Mouse (Mus musculus) MEL (cell line): Measurements from ENCODE around the gene Rrad. TPM values are rescaled to one million over a fixed set of nuclear protein-coding genes. Genes with fewer than 3 reads are reported as not detected.

ENCODE experiments used
- DNase-seq: peaks from one replicate; pipeline ENCODE4 v3.0.0; 2011; ENCODE audit warnings: low read depth, low spot score
- H3K27ac ChIP-seq: 2 replicates; pipeline ENCODE4 v1.5.1; 2012; ENCODE audit warnings: low read depth, mild to moderate bottlenecking, control low read depth, low read length, moderate library complexity; ENCODE audit not compliant: control insufficient read depth
- H3K27me3 ChIP-seq, 2 experiments: fragments of 150-350 bp in 1 of 2; sonication (generic) in 1 of 2; 2 replicates each; pipeline ENCODE4 v1.6.1; 2012; ENCODE audit warnings: low read length in 2 of 2, mild to moderate bottlenecking in 2 of 2, improper control_type of control experiment in 1 of 2, moderate library complexity in 1 of 2; ENCODE audit not compliant: insufficient read depth in 2 of 2, control insufficient read depth in 1 of 2
- H3K36me3 ChIP-seq, 2 experiments: 2 replicates each; pipeline ENCODE4 v1.6.1; 2012 to 2014; ENCODE audit warnings: low read length in 2 of 2, improper control_type of control experiment in 1 of 2, inconsistent platforms in 1 of 2, mild to moderate bottlenecking in 1 of 2; ENCODE audit not compliant: insufficient read depth in 2 of 2, control insufficient read depth in 1 of 2
- H3K4me1 ChIP-seq, 2 experiments: fragments of 150-350 bp in 1 of 2; sonication (generic) in 1 of 2; 2 replicates each; pipeline ENCODE4 v1.6.1; 2012; ENCODE audit warnings: low read length in 2 of 2, improper control_type of control experiment in 1 of 2, mild to moderate bottlenecking in 1 of 2; ENCODE audit not compliant: insufficient read depth in 2 of 2, control insufficient read depth in 1 of 2
- H3K4me3 ChIP-seq, 2 experiments: fragments of 150-350 bp in 1 of 2; sonication (generic) in 1 of 2; 2 replicates each; pipeline ENCODE4 v1.5.1; 2012; ENCODE audit warnings: low read depth in 2 of 2, low read length in 2 of 2, mild to moderate bottlenecking in 2 of 2, moderate library complexity in 2 of 2, control low read depth in 1 of 2, improper control_type of control experiment in 1 of 2; ENCODE audit not compliant: control insufficient read depth in 1 of 2, insufficient read depth in 1 of 2
- H3K79me2 ChIP-seq: 2 replicates; pipeline ENCODE4 v1.6.1; 2012; ENCODE audit warnings: mild to moderate bottlenecking, low read length, moderate library complexity; ENCODE audit not compliant: control insufficient read depth, poor library complexity, insufficient read depth
- H3K9ac ChIP-seq: 2 replicates; pipeline ENCODE4 v1.6.1; 2012; ENCODE audit warnings: low read depth, mild to moderate bottlenecking, control low read depth, low read length, moderate library complexity; ENCODE audit not compliant: control insufficient read depth, poor library complexity, severe bottlenecking
- H3K9me3 ChIP-seq: fragments of 150-350 bp; sonication (generic); replicated peaks from 2 replicates; pipeline ENCODE4 v1.6.1; 2012; ENCODE audit warnings: mild to moderate bottlenecking, low read length, improper control_type of control experiment, moderate library complexity; ENCODE audit not compliant: insufficient read depth
- CTCF ChIP-seq, 3 experiments: IDR thresholded peaks in 2 of 3; conservative IDR thresholded peaks in 1 of 3; 2 replicates each; pipeline ENCODE4 v1.5.1; 2011 to 2012; ENCODE audit warnings: low read length in 3 of 3, low read depth in 2 of 3, mild to moderate bottlenecking in 2 of 3, improper control_type of control experiment in 1 of 3, inconsistent platforms in 1 of 3, mixed read lengths in 1 of 3, moderate library complexity in 1 of 3; ENCODE audit not compliant: control insufficient read depth in 1 of 3, insufficient read depth in 1 of 3, poor library complexity in 1 of 3, severe bottlenecking in 1 of 3
- ELF1 ChIP-seq: IDR thresholded peaks from 2 replicates; pipeline ENCODE4 v1.6.1; 2014; ENCODE audit warnings: low read depth, mild to moderate bottlenecking, inconsistent platforms, low read length, improper control_type of control experiment, moderate library complexity
- EP300 ChIP-seq, 2 experiments: IDR thresholded peaks; 2 replicates each; pipeline ENCODE4 v1.6.1; 2011; ENCODE audit warnings: improper control_type of control experiment in 2 of 2, low read length in 2 of 2, low read depth in 1 of 2, mild to moderate bottlenecking in 1 of 2
- GABPA ChIP-seq: IDR thresholded peaks from 2 replicates; pipeline ENCODE4 v1.6.1; 2012; ENCODE audit warnings: low read depth, mild to moderate bottlenecking, inconsistent platforms, low read length, improper control_type of control experiment, moderate library complexity
- GATA1 ChIP-seq: IDR thresholded peaks from 2 replicates; pipeline ENCODE4 v1.6.1; 2011; ENCODE audit warnings: low read depth, low read length, improper control_type of control experiment
- HCFC1 ChIP-seq: IDR thresholded peaks from 2 replicates; pipeline ENCODE4 v1.6.1; 2012; ENCODE audit warnings: low read depth, mild to moderate bottlenecking, inconsistent platforms, low read length, improper control_type of control experiment, moderate library complexity
- JUND ChIP-seq: IDR thresholded peaks from 2 replicates; pipeline ENCODE4 v1.6.1; 2011; ENCODE audit warnings: low read depth, mild to moderate bottlenecking, improper control_type of control experiment, low read length
- MAFK ChIP-seq: IDR thresholded peaks from 2 replicates; pipeline ENCODE4 v1.6.1; 2011; ENCODE audit warnings: low read depth, mild to moderate bottlenecking, low read length, improper control_type of control experiment, borderline replicate concordance
- MAX ChIP-seq: IDR thresholded peaks from 2 replicates; pipeline ENCODE4 v1.6.1; 2011; ENCODE audit warnings: low read length, improper control_type of control experiment
- MAZ ChIP-seq: IDR thresholded peaks from 2 replicates; pipeline ENCODE4 v1.6.1; 2012; ENCODE audit warnings: low read depth, mild to moderate bottlenecking, inconsistent platforms, low read length, improper control_type of control experiment
- MXI1 ChIP-seq: IDR thresholded peaks from 2 replicates; pipeline ENCODE4 v1.6.1; 2011; ENCODE audit warnings: mild to moderate bottlenecking, low read depth, low read length, improper control_type of control experiment
- MYB ChIP-seq: IDR thresholded peaks from 2 replicates; pipeline ENCODE4 v1.6.1; 2011; ENCODE audit warnings: mild to moderate bottlenecking, low read depth, low read length, improper control_type of control experiment
- MYC ChIP-seq: IDR thresholded peaks from 2 replicates; pipeline ENCODE4 v1.6.1; 2011; ENCODE audit warnings: low read depth, mild to moderate bottlenecking, low read length, improper control_type of control experiment, moderate library complexity
- NELFE ChIP-seq: IDR thresholded peaks from 2 replicates; pipeline ENCODE4 v1.6.1; 2011; ENCODE audit warnings: low read depth, low read length, improper control_type of control experiment
- NRF1 ChIP-seq: IDR thresholded peaks from 2 replicates; pipeline ENCODE4 v1.6.1; 2014; ENCODE audit warnings: low read depth, mild to moderate bottlenecking, inconsistent platforms, low read length, improper control_type of control experiment, moderate library complexity; ENCODE audit not compliant: poor library complexity, insufficient read depth, severe bottlenecking
- RCOR1 ChIP-seq: IDR thresholded peaks from 2 replicates; pipeline ENCODE4 v1.6.1; 2012; ENCODE audit warnings: low read depth, mild to moderate bottlenecking, inconsistent platforms, low read length, improper control_type of control experiment
- SIN3A ChIP-seq: IDR thresholded peaks from 2 replicates; pipeline ENCODE4 v1.6.1; 2012; ENCODE audit warnings: low read length, improper control_type of control experiment, inconsistent platforms
- TAL1 ChIP-seq: IDR thresholded peaks from 2 replicates; pipeline ENCODE4 v1.6.1; 2012; ENCODE audit warnings: mild to moderate bottlenecking, inconsistent platforms, low read length, moderate library complexity, mixed read lengths
- TBP ChIP-seq: IDR thresholded peaks from 2 replicates; pipeline ENCODE4 v1.8.0; 2011; ENCODE audit warnings: low read depth, low read length, improper control_type of control experiment
- USF1 ChIP-seq: IDR thresholded peaks from 2 replicates; pipeline ENCODE4 v1.6.1; 2014; ENCODE audit warnings: low read depth, mild to moderate bottlenecking, inconsistent platforms, low read length, improper control_type of control experiment, moderate library complexity
- ZC3H11A ChIP-seq: IDR thresholded peaks from 2 replicates; pipeline ENCODE4 v1.6.1; 2012; ENCODE audit warnings: low read depth, mild to moderate bottlenecking, inconsistent platforms, low read length, improper control_type of control experiment
- ZKSCAN1 ChIP-seq: IDR thresholded peaks from 2 replicates; pipeline ENCODE4 v1.6.1; 2012; ENCODE audit warnings: low read depth, mild to moderate bottlenecking, inconsistent platforms, low read length, improper control_type of control experiment, moderate library complexity
- polyA plus RNA-seq, 2 experiments: library from polyadenylated mRNA; stranded (reverse) in 1 of 2; unstranded in 1 of 2; fragments of >175 nt in 1 of 2; fragments of >200 nt in 1 of 2; gene quantifications; 2 replicates each; pipeline versions ENCODE4 v1.2.1 to v1.2.4; 2012; ENCODE audit warnings: low replicate concordance in 2 of 2, low read depth in 1 of 2; ENCODE audit not compliant: insufficient read length in 2 of 2, insufficient read depth in 1 of 2, missing spikeins in 1 of 2
- total RNA-seq: library from RNA; depleted of rRNA; stranded (reverse); fragments of 300-350 nt; gene quantifications from 2 replicates; pipeline ENCODE4 v1.2.3, GENCODE M21; 2012

The Rrad gene
- total and polyA plus RNA-seq, 3 experiments, result 8.9 to 9.4 TPM; not detected in 1

GRCm38 (mm10) chr8:104640241-104640640 is 9.1 kb upstream of the Rrad start:
- Histone ChIP-seq H3K36me3 (peaks cover 0 to 18% of the 10 kb centered on the region in 2 experiments; a peak in 2 of 4 replicates), H3K4me3 (peak overlapping the region; percentile 66 to 92; a peak in 2 of 4 replicates), H3K9me3 (no peaks in the 10 kb centered on the region), H3K27ac (no peak overlapping the region), H3K27me3 (no peaks in the 10 kb centered on the region), H3K4me1 (peaks cover 6 to 19% of the 10 kb centered on the region in 2 experiments), H3K79me2 (peaks cover 14% of the 10 kb centered on the region), H3K9ac (no peak overlapping the region)
- TF ChIP-seq USF1, result no peak
- no peak for TF ChIP-seq NRF1
- no peak for TF ChIP-seq MYC
- no peak for TF ChIP-seq RCOR1
- TF ChIP-seq MYB, result no peak
- no peak for DNase-seq

- H3K79me2 ChIP-seq, result peaks cover 14% of the 10 kb centered on the region
- H3K36me3 ChIP-seq, result peaks cover 0 to 18% of the 10 kb centered on the region in 2 experiments; a peak in 2 of 4 replicates
Observed at GRCm38 (mm10) chr8:104638010-104638409, 6.9 kb upstream of the Rrad start.

GRCm38 (mm10) chr8:104635004-104635710 is 4.0 kb upstream of the Rrad start:
- Histone ChIP-seq H3K4me3 (no peak overlapping the region), H3K27me3 (no peaks in the 10 kb centered on the region), H3K4me1 (peaks cover 8 to 12% of the 10 kb centered on the region in 2 experiments), H3K79me2 (no peaks in the 10 kb centered on the region), H3K9ac (no peak overlapping the region), H3K36me3 (peaks cover 0 to 21% of the 10 kb centered on the region in 2 experiments; a peak in 2 of 4 replicates), H3K27ac (no peak overlapping the region), H3K9me3 (no peaks in the 10 kb centered on the region)
- no peak for DNase-seq
- no peak for TF ChIP-seq HCFC1
- TF ChIP-seq MXI1, result no peak
- no peak for TF ChIP-seq GATA1
- TF ChIP-seq TBP, result no peak
- no peak for TF ChIP-seq JUND
- no peak for TF ChIP-seq ZKSCAN1
- TF ChIP-seq MAZ, result no peak
- TF ChIP-seq CTCF (IDR thresholded peaks at IDR 0.05 in 2 of 3, conservative IDR thresholded peaks at IDR 0.05 in 1 of 3; ENCODE audit: control insufficient read depth in 1 of 3, insufficient read depth in 1 of 3, low read depth in 2 of 3, low read length in 3 of 3, poor library complexity in 1 of 3, severe bottlenecking in 1 of 3), result no peak
- no peak for TF ChIP-seq MAX
- no peak for TF ChIP-seq TAL1
- no peak for TF ChIP-seq ZC3H11A
- TF ChIP-seq SIN3A, result no peak
- no peak for TF ChIP-seq EP300 (IDR thresholded peaks at IDR 0.05; ENCODE audit: low read depth in 1 of 2, low read length in 2 of 2)

More at GRCm38 (mm10) chr8:104638010-104638409, 6.9 kb upstream of the Rrad start:
- H3K4me3 ChIP-seq, result no peak overlapping the region
- TF ChIP-seq MAFK, result peak; percentile 41; the same call in 1 of the 2 replicates
- TF ChIP-seq MYC, result peak; percentile 61; the same call in 1 of the 2 replicates
- 0 out of 2 replicates have a peak, but pooled peaks have one; percentile 57 for TF ChIP-seq GABPA
- no peak for TF ChIP-seq NELFE
- no peak for TF ChIP-seq ELF1
- TF ChIP-seq, all 39 proteins: peak for 3
- DNase-seq, result peak; percentile 43
- H3K27me3 ChIP-seq, result no peaks in the 10 kb centered on the region
- H3K9me3 ChIP-seq, result no peaks in the 10 kb centered on the region
- no peak overlapping the region; the same call in 1 of the 2 replicates for H3K27ac ChIP-seq
- no peak overlapping the region for H3K9ac ChIP-seq
- H3K4me1 ChIP-seq, result peaks cover 6 to 19% of the 10 kb centered on the region in 2 experiments
